Mouse (Mus musculus): ENCODE data around the gene Dnm3. TPM values are rescaled to one million over a fixed set of nuclear protein-coding genes. Genes with fewer than 3 reads are reported as not detected.

Gene Dnm3
- polyA plus RNA-seq, 2 experiments from 2014 or later: 1.3 to 2.6 TPM

DNA sequence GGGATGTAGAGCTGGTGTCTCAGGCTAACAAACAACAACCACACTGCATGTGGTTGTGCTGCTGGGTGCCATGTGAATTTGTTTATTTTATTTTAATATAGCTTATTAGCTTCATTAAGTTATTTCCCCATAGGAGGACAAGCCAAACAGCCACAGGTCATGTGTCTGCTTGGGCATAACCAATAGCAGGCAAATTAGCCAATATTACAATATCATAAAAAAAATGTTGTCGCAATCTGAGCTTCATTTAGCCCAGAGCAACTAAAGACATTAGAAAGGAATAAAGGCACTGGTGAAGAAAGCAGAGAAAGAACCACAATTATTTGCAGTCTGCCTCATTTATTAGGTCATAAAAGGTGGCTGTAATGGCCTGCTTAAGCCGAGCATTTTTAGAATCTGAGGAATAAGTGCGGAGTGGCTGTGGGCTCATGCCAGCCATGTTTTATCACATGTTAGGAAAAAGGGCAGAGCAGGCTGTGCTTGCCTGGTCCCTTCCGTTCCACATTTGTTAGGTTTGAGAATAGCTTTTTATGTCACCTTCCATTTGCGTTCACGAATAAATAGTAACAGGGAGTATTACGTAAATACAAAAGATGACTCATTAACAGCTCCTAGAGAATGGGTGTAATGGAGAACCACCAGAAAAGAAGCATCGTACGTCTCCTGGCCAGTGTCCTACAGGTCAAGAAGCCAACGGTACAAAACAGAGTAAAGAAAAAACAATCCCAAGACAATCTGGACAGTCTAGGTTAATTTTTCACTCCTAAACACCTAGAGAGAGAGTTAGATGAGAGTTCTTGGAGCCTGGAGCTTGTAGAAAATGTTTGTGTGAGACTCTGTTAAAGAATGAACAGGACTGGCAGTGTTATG is 376.6 kb downstream of the Dnm3 start:
- no peak for ATAC-seq

DNA sequence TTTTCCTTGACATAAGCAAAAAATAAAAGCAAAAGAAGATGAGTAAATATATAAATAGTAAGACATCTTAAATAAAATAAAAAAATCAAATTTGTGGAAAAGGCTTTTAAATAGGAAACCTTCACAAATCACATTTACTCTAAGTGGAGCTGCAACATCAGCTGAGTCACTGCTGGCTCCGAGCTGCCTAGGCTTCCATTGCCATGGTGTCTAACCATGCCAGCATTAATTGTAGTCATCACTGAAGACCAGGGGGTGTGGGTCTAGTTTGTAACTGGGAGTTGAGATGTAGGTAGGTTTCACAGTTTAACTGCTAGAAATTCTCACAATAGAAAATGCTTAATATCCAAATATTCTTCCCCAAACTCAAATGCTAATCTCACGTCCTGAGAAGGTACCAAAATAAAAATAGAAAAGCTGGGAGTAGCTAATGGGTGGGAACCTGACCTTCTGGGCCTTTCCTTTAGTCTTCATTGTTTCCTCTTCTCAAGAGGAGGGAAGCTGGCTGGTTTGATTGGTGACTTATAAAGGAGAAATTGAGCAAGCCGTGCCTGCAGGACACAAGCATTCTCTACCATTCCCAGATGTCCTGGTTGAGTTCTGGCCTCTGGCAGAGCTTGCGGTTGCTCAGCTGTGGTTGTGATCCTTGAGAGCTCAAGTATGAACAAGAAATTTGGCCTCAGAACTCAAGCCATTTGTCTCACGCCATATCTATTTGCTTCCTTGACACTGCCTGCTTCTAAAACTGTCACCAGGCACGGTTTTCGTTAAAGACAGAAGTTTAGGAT is 377.6 kb downstream of the Dnm3 start:
- ATAC-seq: no peak

DNA sequence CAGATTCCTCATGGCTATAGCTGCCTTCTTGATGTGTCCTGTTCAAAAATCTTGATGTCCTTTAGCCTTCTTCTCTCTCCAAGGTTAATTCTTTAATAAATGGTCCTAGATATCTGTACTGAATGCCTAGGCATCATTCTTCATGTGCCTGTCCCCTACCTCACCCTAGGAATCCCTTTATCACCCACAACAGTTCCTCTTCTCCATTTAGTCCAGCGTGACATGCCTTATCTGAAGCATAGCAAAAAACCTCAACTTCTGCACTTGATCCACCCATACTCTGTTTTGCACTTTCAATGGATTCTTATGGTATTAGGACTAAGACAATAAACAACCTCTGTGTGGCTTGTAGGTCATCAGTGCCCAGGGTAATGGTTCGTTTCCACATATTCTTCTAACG is 378.6 kb downstream of the Dnm3 start:
- no peak for ATAC-seq

DNA sequence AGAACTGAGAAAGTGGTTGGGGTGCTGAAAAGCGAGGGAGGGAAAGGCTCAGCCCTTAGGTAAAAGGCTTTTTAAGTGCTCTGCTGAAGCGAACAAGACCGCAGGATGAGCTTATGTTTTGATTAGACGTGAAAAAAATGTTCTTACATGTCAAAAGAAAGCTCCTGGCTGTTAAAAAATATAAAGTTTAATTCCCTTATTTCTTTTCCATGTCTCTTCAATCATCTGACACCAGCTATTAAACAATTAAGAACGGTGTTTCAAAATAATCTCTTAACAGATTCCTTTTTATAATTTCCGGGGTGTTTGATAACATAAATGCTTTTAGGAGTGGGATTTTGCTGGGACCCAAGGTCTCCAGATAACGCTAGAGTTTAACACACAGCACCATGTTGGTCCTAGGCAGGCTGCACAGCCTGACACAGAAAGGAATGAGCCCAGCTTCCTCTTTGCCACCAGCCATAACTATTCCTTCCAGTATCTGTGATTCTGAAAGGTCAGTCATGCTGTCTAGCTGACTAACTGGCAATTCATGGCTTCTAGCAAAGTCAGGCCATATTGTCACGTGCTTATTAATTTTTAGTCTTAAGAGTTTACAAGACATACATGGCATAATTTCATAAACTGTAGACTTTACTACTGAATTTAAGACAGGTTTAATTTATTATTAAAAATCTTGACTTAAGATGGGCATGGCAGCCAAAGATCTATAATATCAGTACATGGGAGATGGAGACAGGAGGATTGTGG is 383.1 kb downstream of the Dnm3 start:
- ATAC-seq: no peak

DNA sequence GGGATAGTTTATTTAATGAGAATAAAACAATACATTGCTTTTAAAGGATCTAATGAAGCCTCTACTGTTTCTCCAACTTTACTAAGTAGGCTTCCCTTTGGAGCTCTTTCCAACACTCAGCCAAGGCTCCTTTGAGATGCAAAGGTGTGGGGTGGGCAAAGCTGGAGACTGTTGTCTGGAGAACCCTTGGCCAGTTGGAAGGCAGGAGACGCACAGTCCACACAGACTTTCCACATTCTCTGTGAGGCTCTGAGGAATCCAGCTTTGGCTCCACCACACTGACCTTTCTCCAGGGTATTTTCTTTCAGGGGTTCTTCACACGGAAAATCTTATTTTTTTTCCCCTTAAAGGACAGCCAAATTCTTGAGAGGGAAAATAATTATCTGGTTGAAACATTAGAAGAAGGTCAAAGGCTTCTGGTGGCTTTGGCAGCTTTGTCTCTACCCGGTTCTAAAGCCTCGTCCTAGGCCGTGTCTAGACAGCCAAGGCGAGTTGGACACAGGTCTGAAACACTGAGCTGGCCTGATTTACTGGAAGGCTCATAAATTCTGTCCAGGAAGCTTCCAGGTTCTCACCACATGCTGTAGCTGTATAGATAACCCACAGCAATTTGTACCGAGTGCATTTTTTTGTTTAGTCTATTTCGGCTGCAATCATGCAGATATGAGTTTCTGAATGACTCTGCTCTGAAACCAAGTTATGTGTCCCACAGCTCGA is 383.9 kb downstream of the Dnm3 start:
- no peak for ATAC-seq

DNA sequence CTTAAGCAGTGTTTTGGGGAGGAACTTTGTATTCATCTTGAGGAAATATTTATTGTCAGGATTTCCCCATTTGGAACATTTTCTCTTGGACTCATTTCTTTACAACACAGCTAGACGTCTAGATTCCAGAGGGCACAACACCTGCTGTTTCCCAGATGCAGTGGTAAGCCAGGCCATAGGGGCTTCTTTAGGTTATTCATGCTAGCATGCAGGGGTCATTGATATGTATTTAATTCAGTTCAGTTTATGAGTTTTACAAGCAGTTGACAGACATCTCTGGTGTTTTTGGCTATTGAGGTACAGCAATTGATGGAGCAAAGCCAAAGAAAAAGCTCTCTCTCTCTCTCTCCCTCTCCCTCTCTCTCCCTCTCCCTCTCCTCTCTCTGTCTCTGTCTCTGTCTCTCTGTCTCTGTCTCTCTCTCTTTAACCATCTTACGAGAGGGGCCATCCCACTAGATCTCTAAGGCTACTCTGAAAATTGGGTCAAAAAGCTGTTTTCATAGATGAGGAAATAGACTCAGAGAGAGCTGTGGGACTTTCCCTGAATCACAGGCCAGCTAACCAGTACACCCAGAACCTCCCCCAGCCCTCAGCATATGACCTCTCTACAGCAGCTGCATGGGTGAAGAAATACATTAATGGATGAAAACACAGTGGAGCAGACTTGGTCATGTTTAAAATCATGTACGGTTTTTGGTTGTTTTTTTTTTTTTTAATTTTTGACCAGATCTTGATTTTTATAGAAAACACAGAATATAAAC is 384.8 kb downstream of the Dnm3 start:
- ATAC-seq: peak; percentile 46

DNA sequence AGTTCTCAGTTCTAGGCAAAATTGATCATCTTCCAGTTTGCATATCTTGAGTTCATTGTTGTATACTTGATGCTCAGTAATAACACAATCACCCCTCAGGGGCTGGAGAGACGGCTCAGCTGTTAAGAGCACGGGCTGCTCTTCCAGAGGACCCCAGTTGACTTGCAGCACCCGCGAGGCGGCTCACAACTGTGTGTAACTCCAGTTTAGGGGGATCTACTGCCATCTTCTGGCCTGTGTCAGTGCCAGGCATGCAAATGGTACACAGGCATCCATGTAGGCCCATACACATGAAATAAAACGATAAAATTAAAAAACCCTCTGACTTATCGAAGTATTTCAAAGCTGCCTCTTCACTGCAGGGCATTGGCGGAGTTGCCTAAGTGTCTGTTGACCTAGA is 385.4 kb downstream of the Dnm3 start:
- no peak for ATAC-seq

DNA sequence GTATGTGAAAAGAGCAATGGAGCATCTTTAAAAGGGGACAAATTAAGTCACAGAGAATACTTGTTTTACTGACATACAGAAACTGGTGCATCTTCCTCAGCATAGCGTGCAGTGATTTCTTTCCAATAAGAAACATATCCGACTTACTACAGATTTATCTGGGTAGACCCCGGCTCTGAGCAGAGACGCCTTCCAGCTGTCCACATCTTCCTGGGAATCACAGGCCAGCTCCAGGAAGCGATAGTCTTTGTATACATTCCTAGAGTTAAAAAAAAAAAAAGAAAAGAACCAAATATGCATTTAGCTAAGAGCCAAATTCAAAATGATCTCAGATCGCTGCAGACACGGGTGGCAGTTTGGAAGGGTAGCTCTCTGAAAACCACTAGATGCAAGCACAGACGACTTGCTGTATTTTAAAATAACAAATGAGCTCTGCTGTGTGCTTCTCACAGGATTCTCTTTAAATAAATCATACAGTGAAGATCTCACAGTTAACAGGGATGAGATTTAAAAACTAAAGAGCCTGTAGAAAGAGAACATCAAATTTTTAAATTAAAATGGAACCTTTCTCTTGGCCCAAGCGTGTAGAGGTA is 393.9 kb downstream of the Dnm3 start:
- ATAC-seq: no peak

DNA sequence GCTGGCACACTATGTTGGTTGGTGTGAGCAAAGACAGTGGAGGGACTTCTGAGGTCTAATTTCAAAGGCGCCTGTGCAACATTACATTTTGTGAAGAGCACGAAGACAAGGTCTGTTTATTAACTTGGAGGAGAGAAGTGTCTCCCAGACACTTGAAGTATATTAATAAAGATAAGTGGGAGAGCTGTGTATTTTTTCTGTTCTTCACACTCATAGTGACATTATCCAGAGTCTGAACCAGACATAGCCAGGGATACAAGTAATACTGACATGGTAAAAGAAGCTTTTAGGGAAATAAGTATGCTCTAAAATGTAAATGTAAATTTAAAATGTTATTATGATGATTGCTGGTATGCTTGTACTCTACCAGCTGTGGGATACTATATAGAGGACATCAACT is 394.5 kb downstream of the Dnm3 start:
- no peak for ATAC-seq

DNA sequence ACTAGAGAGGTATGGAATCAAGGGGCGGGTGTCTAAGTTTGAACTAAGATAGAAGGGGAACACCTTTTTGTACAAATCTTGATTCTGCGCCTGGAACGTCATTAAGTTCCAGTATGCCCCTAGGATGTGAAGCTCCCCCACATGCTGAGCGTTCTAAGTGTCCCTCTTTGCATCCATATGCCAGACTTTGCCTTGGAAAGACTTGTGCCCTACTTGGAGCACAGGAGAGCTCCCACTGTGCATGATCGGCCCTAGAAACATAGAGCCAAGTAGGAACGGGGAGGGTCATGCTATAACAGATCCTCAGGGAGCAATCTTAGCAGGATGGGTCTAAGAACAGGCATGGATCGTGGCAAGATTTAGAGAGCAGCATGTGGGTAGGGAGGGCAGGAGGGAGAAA is 395.1 kb downstream of the Dnm3 start:
- no peak for ATAC-seq

DNA sequence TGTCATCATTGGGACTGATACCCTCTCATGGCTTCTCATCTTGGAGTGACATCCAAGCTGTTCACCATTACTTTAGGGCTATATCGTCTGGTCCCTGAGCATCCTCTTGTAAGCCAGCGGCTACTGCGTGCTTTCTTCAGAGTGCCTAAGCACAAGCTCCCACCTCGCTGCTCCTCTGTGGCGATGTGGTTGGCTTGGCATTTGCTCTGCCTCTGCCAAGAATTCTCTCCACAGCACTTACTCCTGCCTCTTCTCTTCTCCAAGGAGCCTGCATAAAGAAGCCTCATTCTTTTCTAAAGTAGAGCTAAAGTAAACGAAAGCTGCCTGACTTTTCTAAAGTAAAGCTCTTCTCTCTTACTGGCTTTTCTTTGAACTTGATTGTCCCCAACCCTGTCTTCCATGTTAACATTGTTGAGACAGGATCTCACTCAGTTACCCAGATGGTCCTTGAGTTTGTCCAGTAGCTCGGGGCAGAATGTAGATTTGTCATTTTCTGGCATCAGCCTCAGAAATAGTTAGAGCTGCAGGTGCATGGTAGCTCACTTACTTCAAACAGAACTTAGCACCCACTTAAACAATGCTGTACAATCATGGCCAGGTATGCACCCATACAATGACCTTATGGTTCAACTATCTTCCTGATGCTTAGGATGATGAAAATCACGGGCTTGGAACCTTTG is 396.0 kb downstream of the Dnm3 start:
- ATAC-seq: no peak

DNA sequence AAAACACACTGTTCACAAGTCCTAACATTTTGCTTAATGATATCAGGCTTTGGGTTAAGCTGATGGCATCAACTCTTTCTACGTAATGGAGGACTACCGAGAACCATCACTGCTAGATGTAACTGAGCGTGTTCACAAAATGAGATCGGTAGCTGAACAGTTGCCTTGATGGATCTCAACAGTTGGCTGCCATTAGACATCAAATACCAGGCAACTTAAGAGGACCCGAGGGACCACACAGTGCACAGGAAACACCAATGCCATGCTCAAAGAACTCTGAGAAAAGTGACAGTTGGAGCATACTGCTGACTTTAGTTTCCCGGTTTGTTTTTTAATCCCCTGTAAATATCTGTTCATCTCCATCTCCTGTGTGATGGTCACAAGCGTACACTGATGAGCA is 397.8 kb downstream of the Dnm3 start:
- ATAC-seq: no peak

DNA sequence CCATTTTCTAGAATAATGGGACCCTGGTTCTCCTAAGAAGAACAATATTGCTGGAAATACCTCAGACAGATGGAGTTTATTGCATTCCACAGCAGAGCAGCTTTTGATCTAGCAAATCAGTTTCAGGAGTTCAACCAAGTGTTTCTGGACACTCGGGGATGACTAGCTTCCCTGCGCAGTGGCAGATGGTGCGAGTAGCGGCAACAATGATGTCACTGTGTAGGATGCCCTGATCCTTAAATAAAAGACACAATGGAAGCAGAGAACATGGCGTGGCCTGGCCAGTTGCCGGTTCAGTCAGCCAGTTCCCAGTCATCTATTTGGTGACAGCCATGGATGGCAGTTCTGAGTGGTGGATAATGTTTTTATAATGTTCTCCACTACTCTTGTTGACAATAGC is 400.4 kb downstream of the Dnm3 start:
- no peak for ATAC-seq

DNA sequence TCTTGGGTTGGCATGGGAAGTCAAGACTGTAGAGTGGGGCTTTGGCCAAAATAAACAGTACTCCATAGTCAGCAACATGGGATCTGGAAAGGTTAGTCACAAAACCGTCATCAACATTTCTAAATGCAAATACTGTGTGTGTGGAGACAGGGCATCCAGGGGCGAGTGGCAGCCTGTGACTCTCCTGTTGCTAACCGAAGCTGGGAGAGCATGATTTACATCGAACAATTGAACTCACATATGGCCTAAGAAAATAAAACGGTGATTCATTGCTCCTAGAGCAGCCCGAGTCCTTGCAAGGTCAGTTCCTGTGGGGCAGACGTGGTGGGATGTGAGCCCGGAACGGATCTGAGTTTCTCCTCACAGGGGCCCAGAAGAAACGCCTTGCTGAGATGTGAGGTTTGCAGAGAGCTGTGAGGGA is 401.2 kb downstream of the Dnm3 start:
- no peak for ATAC-seq

DNA sequence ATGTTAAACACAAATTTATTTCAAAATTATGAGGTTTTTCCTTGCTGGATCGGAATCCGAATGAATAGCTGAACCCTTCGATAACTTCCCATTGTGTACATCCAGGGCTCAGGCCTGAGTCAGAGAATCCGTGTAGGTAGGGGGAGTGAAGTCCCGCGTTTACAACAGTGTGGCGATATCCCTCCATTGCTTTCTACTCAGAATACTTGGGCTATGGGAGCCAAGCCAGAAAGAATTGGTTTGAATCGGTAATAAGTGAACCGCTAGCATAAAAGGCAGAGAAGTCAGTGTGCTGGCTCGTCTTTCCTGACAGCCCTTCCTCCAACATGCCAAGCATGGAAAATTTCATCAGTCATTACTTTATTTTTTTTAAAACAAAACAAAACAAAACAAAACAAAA is 402.0 kb downstream of the Dnm3 start:
- ATAC-seq: no peak

DNA sequence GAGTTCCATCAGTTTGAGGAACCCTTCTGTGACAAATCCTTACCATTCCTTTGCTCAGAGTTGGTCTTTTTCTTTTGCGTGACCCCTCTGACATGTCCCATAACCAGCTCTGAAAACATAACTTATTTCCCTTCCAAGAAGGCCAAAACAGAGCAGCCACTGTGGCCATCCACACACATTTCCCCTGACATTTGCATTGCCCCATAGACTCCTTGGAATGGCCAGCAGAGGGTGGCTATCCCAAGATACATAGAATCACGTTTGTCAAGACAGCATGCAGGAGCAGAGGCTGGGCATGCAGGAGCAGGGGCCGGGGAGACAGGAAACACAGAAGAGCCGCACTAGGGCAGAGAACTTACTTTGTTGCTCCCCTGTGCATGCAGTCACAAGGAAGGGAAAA is 402.4 kb downstream of the Dnm3 start:
- no peak for ATAC-seq

DNA sequence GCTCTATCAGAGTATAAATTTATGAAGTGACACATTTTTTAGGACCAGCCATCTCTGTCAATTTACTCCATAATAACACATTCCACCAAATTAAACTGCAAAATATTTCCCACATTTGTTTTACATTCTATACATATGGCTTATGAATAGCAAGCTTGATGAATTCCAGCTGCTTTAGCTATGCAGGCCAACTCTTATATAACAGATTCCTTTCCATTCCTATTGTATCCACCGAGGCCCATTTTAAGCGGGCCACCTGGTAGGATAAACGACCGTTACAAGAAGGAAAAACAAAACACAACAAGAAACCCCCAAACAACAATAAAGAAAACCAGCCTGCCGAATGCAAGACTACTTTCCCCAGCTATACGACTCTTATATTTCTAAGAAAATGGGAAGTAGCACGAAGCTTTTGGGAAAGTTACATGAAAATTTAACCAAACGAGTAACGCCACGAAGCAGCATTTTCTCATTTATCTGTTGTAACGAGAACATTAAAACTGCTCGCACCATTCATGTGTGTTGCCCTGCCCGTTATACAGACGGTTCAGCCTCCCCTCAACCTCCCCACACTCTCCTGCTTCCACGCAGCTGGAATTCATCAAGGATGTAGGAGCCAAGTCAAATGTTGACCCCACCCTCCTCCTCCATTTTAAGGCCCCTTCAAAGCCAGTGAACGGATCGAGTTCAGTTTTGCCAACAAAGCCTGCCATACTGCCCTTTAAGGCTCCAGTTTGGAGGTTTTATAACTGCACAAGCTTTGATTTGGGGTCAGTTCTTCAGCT is 403.0 kb downstream of the Dnm3 start:
- no peak for ATAC-seq

DNA sequence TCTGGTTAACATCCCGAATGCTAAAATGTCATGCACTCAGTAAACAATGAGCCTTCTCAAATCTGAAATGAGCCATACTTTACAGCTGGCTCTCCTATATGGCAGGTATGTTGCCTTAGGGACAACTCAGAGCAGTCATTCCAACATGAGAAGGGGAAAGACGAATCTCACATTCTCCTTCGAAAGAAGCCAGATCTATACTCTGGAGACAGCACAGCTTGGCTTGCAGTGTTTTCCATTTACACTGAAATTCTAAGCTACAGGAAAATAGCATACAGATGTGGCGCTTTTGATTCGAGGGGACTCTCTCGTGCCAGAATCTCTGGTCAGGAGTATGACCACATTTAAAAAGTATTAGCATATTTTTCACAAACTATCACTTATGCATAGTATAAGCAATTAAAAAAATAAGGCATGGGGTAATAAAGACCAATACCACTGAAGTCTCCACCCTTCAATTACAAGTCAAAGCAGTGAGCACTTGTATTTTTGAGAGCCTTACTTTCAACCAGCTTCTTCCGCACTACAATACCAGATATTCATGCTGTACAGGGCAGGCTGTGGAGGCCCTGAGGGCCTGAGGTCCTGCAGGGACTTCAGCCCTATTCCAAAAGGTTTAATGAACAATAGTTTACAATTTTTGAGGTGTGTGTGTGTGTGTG is 404.8 kb downstream of the Dnm3 start:
- ATAC-seq: no peak

DNA sequence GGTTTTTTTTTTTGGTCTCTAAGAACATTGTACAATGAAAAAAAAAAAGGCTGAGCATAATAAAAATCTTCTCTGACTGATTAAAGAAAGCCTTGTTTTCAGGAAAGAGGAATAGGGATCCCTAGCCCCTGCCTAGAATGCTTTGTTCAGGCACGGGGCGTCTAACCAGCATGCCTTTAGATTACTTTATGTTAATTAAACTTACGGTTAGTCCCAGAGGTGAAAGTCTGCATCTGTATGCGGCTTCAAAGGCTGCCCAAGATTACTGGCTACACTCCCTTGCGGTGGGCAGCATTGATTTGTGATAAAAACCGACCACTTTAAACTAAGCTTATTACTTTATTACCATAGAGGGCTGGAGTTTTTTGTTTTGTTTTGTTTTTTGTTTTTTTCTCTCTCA is 424.2 kb downstream of the Dnm3 start:
- no peak for ATAC-seq
